Mouse (Mus musculus) Patski (cell line): ENCODE measurements around the gene Ulk1. TPM values are rescaled to one million over a fixed set of nuclear protein-coding genes. Genes with fewer than 3 reads are reported as not detected.

Experiments
- ATAC-seq: fragments of 100-300 bp; one replicate; pipeline ENCODE4 v1.8.0; 2021
- CTCF ChIA-PET: fragments of 350-600 bp; sonication (Branson Sonifier 250); formaldehyde crosslinking; loops from one replicate; lab custom pipeline; 2022; ENCODE audit warnings: inconsistent platforms; lab: Charles Lee
- POLR2A ChIA-PET: fragments of 350-600 bp; sonication (Branson Sonifier 250); formaldehyde crosslinking; loops from one replicate; lab custom pipeline; 2022; ENCODE audit warnings: antibody characterized with exemption, inconsistent platforms; lab: Charles Lee
- DNase-seq: peaks from one replicate; pipeline ENCODE4 v3.0.0-alpha.2; 2011; ENCODE audit warnings: low read depth, low spot score
- H3K27me3 ChIP-seq: fragments of 371-371 bp; one replicate; pipeline ENCODE4 v1.5.1; 2021
- CTCF ChIP-seq: fragments of 100-300 bp; IDR thresholded peaks from one replicate; pipeline ENCODE4 v1.5.1; 2021
- in situ Hi-C: fragments of 300-500 bp; cut with MboI; formaldehyde crosslinking; loops from 3 replicates; pipeline ENCODE4 v1.11.1; 2018; ENCODE audit warnings: low pct_unique_long_range_greater_than_20kb, mixed read lengths
- polyA plus RNA-seq: library from polyadenylated mRNA; unstranded; gene quantifications from one replicate; pipeline ENCODE4 v1.2.3, GENCODE M21; 2021

Ulk1 gene
- polyA plus RNA-seq, 1 experiment from 2014 or later, result 63.7 TPM

DNA sequence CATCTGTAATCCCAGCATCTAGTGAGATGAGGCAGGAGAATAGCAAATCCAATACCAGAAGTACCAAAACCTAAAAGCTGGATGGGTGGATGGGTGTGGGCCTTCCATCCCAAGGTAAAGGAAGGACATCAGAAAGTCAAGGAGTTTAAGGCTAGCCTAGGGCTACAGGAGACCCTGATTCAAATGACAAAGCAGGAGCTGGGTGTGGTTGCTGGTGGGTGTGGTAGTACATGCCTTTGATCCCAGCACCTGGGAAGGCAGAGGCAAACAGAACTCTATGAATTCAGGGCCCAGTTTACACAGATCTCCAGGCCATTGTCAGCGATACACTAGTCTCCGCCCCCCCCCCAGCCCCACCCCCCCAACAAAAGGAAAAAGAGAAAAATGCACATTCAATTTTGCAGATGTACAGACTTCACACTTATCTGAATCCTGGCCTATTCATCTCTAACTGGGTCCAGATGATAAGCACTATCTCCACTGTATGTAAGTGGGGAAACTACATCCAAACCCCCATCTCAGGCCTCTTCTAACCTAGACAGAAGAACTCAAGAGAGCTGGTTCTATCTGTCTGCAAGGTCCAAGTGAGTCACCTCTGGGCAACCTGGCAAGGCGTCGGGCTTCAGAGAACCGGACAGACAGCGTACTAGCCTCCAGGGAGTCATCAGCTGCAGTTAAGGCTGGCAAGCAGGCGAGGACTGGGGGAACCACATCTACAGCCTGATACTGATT is 5.7 kb downstream of the Ulk1 start:
- CTCF ChIA-PET, result interaction anchor here (1.0 kb wide), 1 partner anchor 386 kb away, joined by 3 read pairs; no protein-coding TSS in a partner anchor
- ATAC-seq (no peak), DNase-seq (no peak)
- in situ Hi-C loops, result no loop called here
- POLR2A ChIA-PET, result interaction anchor here (0.6 kb wide), 1 partner anchor 16 kb away, joined by 3 read pairs; no protein-coding TSS in a partner anchor
- no peaks in the 10 kb centered on the region for H3K27me3 ChIP-seq
- no peak for TF ChIP-seq CTCF

DNA sequence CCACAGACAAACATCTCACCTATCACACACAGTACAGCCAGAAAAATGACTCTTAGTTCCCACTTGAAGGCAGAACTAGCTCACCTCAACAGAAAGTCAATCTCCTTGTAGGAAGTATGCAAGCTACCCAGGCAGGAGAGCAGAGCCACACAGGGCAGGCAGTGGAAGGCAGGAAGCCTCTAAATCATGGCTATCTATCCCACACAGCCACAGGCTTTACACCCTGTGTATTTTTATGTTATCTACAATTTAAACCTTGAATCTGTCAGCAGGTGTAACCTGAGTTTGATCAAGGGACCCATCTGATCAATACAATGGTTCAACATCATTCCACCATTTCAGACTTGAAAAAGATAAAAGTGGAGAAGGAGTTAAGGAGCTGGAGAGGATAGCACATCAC is 7.1 kb downstream of the Ulk1 start:
- H3K27me3 ChIP-seq, result no peaks in the 10 kb centered on the region
- no peak for ATAC-seq
- in situ Hi-C loops, result no loop called here
- TF ChIP-seq CTCF, result no peak
- ChIA-PET POLR2A (interaction anchor here (1.4 kb wide), 1 partner anchor 13 kb away, joined by 4 read pairs; no protein-coding TSS in a partner anchor), CTCF (interaction anchor here (0.8 to 1.1 kb wide), 2 partner anchors 14 to 25 kb away, joined by 3 to 6 read pairs; no protein-coding TSS in a partner anchor)
- DNase-seq, result no peak

GRCm38 (mm10) chr5:110802186-110802585 is 7.7 kb downstream of the Ulk1 start:
- DNase-seq (no peak), ATAC-seq (no peak)
- ChIA-PET POLR2A (interaction anchor here (1.4 kb wide), 1 partner anchor 12 kb away, joined by 4 read pairs; no protein-coding TSS in a partner anchor), CTCF (interaction anchor here (1.1 to 1.7 kb wide), 2 partner anchors 13 to 31 kb away, joined by 3 to 6 read pairs; no protein-coding TSS in a partner anchor)
- no peak for TF ChIP-seq CTCF
- in situ Hi-C loops, result no loop called here
- H3K27me3 ChIP-seq, result no peaks in the 10 kb centered on the region

- ATAC-seq, result no peak
- no peak for TF ChIP-seq CTCF
- ChIA-PET POLR2A (no interaction called here), CTCF (interaction anchor here (0.7 to 1.7 kb wide), 3 partner anchors 12 to 457 kb away, joined by 3 read pairs; no protein-coding TSS in a partner anchor)
- in situ Hi-C loops, result no loop called here
- H3K27me3 ChIP-seq, result no peaks in the 10 kb centered on the region
- DNase-seq, result no peak
Observed at GRCm38 (mm10) chr5:110801036-110801624, 8.8 kb downstream of the Ulk1 start.

DNA sequence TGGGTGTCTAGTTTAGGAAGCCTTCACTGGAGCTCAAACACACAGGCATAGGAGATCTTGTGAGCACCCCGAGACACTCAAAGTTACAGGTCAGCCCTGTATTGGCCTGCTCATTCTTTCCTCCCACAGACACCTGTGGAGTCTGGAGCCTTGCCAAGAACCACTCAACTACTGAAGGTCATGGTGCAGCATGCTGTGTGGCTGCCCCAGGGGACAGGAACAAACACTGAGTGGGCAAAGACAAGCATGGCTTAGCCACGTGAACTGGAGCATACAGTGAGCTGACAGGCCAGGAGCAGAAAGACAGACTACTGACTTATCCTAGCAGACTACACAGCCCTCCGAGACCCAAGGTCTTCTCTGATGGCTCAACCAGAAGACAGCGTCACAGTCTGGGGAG is 12.2 kb downstream of the Ulk1 start:
- no peak for ATAC-seq
- in situ Hi-C loops, result no loop called here
- CTCF ChIA-PET, result no interaction called here
- TF ChIP-seq CTCF, result no peak
- DNase-seq, result no peak
- H3K27me3 ChIP-seq, result no peaks in the 10 kb centered on the region
- POLR2A ChIA-PET, result no interaction called here

- in situ Hi-C loops, result loop anchor here (5.0 kb wide), 1 partner anchor 473 kb away; no protein-coding TSS in a partner anchor
- ChIA-PET POLR2A (no interaction called here), CTCF (interaction anchor here (1.6 kb wide), 1 partner anchor 476 kb away, joined by 4 read pairs; no protein-coding TSS in a partner anchor)
- TF ChIP-seq CTCF, result no peak
- ATAC-seq, result no peak
- DNase-seq, result no peak
- no peaks in the 10 kb centered on the region for H3K27me3 ChIP-seq
Observed at GRCm38 (mm10) chr5:110794363-110794762, 15.5 kb downstream of the Ulk1 start.

- CTCF ChIA-PET, result interaction anchor here (1.1 to 2.1 kb wide), 5 partner anchors 12 to 481 kb away, joined by 3 to 6 read pairs (median 4); no protein-coding TSS in a partner anchor
- in situ Hi-C loops, result no loop called here
- no peak for DNase-seq
- no peak for TF ChIP-seq CTCF
- no peaks in the 10 kb centered on the region for H3K27me3 ChIP-seq
- POLR2A ChIA-PET, result interaction anchor here (0.7 kb wide), 1 partner anchor 16 kb away, joined by 3 read pairs; no protein-coding TSS in a partner anchor
- peak; percentile 31 for ATAC-seq
Observed at GRCm38 (mm10) chr5:110788684-110789083, 21.2 kb downstream of the Ulk1 start.

GRCm38 (mm10) chr5:110786081-110786835 is 23.6 kb downstream of the Ulk1 start:
- DNase-seq, result no peak
- TF ChIP-seq CTCF, result no peak
- in situ Hi-C loops, result no loop called here

DNA sequence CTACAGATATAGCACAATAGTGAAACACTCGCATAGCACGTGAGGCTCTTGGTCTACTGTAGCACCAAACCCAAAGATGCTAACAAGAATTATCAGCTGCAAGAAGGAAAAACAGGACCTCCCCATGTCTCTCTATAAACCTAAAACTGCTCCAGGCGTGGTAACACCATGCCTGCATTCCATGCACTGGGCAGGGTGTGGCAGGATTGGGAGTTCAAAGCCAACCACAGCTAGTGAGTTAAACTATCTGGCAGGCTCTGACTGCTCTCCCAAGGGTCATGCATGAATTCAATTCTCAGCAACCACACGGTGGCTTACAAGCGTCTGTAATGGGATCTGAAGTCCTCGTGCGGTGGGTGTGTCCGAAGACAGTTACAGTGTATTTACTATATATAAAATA is 26.7 kb downstream of the Ulk1 start:
- TF ChIP-seq CTCF, result no peak
- H3K27me3 ChIP-seq, result no peaks in the 10 kb centered on the region
- ATAC-seq (no peak), DNase-seq (no peak)
- CTCF ChIA-PET, result no interaction called here
- in situ Hi-C loops, result loop anchor here (5.0 kb wide), 1 partner anchor 59 kb away; no protein-coding TSS in a partner anchor
- POLR2A ChIA-PET, result no interaction called here

More at GRCm38 (mm10) chr5:110786081-110786835, 23.6 kb downstream of the Ulk1 start:
- ATAC-seq, result no peak
- ChIA-PET CTCF (interaction anchor here (1.0 to 2.1 kb wide), 3 partner anchors 31 to 60 kb away, joined by 3 to 4 read pairs (median 3); no protein-coding TSS in a partner anchor), POLR2A (no interaction called here)
- H3K27me3 ChIP-seq, result no peaks in the 10 kb centered on the region
